Mouse (Mus musculus) adrenal gland, postnatal 25 days (tissue): ENCODE data around the gene Cx3cr1. TPM values are rescaled to one million over a fixed set of nuclear protein-coding genes. Genes with fewer than 3 reads are reported as not detected.
"Not testable (repeated sequence)": the region's sequence is repeated elsewhere in the genome, so short reads cannot be mapped to it uniquely, and the experiment has no call there.

Experiments used
- DNase-seq: peaks from one replicate; pipeline ENCODE4 v3.0.0; 2021; ENCODE audit warnings: mixed read lengths
- long read RNA-seq: library from polyadenylated mRNA; stranded (forward); transcript quantifications from one replicate; pipeline ENCODE4 v2.0.0, GENCODE M21; 2021
- total RNA-seq: library from RNA; stranded (reverse); gene quantifications from 2 replicates; pipeline ENCODE4 v1.2.3, GENCODE M21; 2021

The Cx3cr1 gene
- 4.3 and 5.9 TPM in 2 replicates for total RNA-seq
- long read RNA-seq, partial matches to known transcripts = 0 of 6 reads
- long read RNA-seq, other reads (novel, unspliced or antisense) = 5 of 6 reads

DNA sequence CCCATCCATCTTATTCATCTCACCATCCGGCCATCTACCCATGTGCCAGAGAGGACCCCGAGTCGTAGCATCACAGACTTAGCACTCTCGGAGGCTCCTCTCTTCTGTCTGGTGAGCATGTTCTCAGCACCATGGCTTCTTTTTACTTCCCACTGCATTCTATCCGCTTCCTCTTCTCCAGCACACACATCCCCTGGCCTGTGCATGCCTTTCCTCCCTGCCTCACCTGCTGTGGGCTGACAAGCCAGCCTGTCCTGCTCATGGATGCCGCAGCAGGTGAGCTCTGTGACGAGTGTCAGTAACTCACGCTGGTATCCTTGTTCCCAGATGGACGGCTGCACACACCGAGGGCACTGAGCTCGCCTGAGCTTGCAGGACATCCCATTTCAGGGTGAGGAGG lies at the start of gene Cx3cr1:
Cx3cr1 (minus strand) TSS at position 101 of the 400 bp plus-strand sequence.
- DNase-seq = no peak

DNA sequence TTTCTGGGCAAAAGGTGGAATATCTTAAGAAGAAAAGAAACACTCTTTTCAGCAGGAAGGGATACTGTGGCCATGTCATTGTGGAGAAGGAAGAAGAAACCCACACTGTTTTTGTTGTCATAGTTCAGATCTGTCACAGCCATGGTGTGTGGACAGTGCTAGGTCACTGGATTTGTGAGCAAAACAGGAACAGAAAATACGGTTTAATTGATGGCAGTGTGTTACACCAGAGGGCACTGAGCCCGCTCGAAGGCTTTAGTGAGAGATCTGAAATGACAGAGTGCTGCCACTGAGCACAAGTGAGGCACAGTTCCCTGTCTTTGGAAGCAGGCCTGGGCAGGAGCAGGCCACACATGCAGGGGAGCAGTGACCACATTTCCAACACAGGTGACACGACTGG lies 48.5 kb upstream of the Cx3cr1 start:
- no peak for DNase-seq

DNA sequence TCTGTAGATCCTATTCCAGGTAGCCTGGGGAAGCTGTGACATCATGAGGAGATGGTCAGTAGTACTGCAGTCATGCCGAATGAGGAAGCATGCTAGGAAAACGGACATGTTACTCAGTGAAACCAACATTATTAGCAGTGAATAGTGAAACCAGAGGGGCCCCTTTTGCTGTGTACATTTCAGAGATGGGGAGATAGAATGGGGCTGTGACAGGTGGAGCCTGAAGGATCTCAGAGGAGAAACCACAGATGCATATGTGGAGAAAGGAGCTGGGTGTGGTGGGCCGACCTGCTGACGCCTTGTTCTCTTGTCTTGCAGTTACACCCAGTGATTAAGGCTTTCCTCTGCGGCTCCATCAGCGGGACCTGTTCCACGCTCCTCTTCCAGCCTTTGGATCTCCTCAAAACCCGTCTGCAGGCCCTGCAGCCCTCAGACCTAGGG lies 46.5 kb upstream of the Cx3cr1 start:
- no peak for DNase-seq

DNA sequence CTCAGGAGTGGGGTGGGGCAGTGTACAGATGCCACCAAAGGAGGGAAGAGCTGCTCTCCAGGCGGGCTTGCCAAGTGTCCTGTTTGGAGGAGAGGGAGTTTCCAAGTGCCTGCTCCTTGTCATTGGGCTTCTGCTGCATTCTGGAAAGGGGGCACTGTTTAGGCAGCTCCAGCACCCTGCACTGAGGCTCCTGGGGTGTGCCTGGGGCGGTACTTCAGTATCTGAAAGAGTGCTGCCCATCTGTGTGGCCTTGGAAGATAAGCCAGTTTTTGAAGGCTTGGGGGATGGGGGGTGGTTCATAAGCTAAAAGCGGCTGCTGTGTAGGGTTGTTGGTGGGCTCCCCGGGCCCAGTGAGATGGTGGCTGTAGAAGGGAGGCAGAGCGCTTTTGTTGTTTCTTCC lies 45.9 kb upstream of the Cx3cr1 start:
- peak; percentile 18 for DNase-seq

DNA sequence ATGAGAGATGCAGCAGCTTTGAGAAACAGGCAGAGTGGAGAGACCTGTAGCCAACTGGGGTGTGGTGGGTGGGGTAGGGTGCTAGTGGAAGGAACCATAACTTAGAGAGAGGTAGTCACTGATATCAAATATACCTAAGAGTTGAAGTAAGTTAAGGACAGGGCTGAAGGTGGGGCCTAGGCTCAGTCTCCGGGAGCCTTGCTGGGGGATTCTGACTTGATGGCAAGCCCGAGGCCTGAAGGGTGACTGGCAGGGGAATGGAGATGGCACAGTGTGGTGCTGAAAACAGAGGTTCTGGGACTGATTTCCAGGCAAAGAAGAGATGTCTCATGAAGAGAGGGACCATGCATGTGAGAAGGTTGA lies 45.1 kb upstream of the Cx3cr1 start:
- DNase-seq = no peak

DNA sequence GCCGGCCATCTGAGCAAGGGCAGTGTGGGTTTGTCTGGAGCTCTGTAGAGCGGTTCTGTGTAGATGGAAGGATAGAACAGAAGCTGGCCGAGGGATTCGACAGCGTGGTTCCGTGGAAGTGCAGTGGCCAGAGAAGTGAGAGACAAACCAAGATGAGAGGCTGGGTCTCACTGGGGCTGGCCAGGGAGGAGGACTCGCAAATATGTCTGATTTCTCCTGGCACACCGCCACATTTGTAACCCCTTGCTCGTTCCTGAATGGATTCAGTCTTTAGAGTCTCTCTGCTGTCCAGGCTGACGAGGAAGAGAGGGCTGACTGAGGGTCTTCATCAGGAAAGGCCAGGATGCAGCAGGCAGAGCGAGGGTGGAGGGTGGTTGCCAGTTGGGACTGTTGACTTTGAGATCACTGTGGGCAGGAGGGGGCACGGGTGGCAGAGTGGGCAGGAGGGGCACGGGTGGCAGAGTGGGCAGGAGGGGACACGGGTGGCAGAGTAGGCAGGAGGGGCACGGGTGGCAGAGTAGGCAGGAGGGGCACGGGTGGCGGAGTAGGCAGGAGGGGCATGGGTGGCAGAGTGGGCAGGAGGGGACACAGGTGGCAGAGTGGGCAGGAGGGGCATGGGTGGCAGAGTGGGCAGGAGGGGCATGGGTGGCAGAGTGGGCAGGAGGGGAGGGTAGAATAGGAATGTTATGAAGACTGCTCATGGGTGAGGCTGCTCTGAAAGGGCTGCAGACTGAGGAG lies 44.5 kb upstream of the Cx3cr1 start:
- DNase-seq = no peak

DNA sequence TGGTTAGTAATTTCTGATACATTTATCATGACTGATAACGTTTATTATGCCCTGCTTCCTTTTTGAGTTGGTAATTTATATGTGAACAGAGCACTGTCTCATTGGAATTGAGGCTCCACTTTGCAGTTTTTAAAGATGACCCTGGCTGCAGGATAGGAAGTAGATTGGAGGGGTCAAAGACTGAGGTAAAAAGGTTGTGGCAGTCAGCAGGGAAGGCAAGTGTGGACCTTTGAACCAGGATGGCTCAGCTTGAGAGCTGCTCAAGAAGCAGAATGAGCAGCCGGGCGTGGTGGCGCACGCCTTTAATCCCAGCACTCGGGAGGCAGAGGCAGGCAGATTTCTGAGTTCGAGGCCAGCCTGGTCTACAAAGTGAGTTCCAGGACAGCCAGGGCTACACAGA lies 43.8 kb upstream of the Cx3cr1 start:
- DNase-seq = no peak

DNA sequence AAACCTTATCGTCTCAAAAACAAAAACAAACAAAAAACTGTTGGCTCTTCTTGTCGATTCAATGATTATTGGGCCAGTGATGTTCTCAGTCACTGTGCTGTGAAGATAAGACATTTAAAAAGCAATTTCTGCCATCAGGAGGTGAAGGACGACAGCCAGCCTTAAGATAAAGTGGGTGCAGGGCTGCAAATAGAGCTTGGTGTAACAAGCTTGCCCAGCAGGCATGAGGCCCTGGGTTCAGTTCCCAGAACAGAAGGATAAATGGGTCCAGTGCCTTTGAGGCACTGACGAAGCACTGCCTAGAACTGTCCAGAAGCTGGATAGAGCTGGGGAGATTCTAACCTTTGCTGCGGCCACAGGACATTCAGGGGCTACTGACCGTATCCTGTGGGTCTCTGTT lies 42.8 kb upstream of the Cx3cr1 start:
- no peak for DNase-seq

DNA sequence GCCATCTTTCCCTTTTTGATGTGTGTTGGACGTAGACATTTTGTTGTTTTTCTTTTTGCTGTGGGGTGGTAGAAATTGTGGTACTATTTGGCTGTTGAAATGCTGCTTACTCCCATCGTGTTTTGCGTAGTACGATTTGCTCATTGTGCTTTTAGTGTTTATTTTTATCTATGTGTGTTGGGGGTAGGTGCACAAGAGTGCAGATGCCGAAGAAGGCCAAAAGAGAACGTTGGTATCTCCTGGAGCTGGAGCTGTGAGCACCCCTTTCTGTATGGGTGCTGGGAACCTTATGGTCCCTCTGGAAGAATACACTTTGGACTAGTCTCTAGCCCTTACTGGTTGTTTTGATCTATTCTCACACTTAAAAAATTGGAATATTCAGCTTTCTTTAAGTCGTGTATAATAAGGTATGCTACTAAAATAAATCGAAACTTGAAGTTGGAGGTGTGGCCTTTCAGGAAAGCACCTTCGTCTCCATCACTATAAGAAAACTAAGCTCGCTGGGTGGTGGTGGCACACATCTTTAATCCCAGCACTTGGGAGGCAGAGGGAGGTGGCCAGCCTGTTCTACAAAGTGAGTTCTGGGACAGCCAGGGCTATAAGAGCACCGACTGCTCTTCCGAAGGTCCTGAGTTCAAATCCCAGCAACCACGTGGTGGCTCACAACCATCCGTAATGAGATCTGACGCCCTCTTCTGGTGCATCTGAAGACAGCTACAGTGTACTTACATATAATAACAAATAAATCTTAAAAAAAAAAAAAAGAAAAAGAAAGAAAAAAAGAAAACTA lies 41.7 kb upstream of the Cx3cr1 start:
- no peak for DNase-seq

DNA sequence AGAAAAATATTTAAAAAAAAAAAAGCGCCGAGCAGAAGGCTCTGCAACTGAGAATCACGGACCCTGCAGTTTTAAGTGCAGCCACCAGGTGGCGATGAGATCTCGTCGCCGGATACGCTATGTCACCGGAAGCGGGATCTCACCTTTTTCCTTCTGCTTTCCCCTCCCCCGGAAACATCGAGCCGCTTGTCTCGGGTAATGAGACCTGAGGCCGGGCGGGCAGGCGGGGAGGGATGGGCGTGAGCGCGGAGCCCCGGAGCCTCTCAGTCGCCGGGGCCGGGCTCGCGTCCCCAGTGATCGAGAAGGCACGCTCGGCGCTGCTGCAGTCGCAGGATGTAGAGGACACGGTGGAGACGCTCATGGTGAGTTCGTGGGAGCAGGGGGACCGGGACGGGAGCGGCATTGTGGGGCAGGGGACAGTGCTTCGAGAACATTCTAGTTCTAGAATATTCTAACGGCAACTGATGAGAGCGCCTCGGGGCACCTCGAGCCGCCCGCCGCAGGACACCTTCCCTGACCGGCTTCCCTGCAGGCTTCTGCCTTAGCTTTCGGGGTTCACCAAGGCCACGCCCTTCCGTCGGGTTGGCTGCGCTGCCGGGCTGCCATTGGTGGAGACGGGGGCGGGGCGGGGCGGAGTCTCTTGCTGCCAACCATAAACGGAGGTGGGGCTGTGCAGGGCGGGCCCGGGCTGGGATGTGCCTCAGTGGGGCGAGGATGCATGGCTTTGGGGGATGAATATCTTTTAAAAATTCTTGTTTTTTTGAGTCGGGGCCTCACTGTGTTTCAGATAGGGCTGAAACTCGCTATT lies 40.7 kb upstream of the Cx3cr1 start, which contains the start of gene Slc25a38:
Slc25a38 (plus strand) TSS at position 164 of the 808 bp plus-strand sequence.
- DNase-seq = peak; percentile 97

DNA sequence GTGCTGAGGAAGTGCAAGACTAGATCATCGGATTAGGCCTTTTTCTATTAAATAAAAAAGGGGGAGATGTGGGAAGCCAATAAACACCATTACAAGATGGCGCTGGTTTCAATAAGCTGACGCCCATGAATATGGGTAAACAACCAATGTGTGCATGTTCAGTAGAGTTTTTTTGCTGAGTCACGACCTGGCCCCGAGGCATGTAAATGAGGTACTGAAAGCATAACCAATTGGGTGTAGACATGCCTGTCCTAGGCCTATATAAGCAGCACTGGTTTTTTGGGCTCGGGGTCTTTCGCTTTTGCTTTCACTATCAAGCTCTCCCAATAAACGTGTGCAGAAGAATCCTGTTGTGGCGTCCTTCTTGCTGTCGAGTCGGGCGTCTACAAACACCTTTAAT lies 39.3 kb upstream of the Cx3cr1 start:
- not testable (repeated sequence) for DNase-seq

DNA sequence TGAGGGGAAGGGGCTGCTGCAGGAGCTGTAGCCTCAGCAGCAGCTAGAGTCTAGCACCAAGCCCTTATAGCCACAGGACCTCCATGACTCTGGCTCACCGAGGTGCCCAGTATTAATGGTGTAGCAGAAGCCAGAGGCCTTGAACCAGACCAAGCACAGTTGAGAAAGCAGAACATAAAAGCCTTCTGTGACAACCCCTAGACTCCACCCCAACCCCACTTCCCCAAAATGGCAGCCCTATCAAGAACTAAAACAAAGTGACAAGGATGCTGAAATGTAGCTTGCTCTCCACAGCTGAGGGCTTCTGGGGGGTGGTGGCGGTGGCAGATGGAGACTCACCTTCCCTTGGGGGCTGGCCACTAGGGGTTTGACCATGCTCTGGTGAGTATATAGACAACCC lies 31.5 kb upstream of the Cx3cr1 start:
- no peak for DNase-seq

DNA sequence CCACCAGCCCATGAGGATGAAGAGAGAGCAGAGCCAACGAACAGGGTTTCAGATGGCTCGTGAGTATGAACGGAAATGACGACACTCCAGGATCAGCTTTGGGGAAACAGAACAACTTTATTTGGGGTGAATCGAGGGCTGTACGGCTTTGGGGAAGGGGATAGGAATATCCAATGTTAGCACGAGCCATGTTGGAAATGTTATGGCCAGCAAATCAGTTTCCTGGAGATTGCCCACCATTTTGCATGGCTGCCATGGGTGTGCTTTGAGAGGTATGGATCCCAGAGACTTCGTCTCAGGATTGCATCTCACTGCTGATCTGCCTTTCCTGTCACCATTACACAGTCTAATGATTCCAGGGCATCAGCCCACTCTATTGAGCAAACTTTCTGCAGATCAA lies 29.6 kb upstream of the Cx3cr1 start:
- no peak for DNase-seq

DNA sequence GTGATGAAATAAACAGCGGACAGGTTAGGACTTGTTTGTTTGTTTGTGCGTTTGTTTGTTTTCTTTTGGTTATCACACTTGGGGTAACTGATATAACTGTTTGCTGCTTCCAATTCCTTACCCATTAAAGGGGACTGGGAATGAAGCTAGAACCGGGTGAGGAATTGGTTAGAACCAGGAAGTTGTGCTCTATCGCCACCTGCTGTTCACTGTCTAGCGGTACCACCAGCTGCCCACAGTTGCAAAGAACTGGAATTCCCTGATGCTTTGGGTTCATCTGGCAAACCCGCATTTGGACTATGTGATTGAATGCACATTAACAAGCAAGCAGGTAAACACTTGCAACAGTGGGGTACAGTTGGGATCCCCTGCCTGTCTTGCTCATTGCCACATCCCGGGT lies 29.0 kb upstream of the Cx3cr1 start:
- peak; percentile 62 for DNase-seq

DNA sequence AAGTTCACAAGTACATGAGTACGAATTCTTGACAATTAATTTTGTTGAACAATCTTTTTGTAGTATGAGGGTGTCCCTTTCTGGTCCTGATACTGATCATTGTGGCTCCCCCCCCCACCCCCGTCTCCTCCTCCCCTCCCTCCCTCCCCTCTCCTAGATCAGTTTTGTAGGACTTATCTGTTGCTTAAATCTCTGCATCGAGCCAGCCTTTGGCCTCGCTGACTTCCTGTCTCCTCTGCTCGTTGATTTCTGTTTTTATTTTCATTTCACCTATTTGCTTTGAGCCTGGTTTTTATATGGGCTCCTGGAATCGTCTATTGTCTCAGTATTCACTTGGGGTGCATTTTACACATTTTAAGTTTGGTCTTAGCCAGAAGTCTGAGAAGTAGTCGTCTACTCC lies 26.2 kb upstream of the Cx3cr1 start:
- no peak for DNase-seq

DNA sequence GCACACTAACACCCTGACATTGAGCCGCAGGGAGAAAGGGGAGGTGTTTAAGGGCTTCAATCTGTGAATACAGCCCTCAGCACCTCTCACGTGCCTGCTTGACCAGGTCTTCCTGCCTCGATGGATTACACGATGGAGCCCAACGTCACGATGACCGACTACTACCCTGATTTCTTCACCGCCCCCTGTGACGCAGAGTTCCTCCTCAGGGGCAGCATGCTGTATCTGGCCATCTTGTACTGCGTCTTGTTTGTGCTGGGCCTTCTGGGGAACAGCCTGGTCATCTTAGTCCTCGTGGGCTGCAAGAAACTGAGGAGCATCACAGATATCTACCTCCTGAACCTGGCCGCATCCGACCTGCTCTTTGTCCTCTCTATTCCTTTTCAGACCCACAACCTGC lies 24.0 kb upstream of the Cx3cr1 start:
- no peak for DNase-seq

DNA sequence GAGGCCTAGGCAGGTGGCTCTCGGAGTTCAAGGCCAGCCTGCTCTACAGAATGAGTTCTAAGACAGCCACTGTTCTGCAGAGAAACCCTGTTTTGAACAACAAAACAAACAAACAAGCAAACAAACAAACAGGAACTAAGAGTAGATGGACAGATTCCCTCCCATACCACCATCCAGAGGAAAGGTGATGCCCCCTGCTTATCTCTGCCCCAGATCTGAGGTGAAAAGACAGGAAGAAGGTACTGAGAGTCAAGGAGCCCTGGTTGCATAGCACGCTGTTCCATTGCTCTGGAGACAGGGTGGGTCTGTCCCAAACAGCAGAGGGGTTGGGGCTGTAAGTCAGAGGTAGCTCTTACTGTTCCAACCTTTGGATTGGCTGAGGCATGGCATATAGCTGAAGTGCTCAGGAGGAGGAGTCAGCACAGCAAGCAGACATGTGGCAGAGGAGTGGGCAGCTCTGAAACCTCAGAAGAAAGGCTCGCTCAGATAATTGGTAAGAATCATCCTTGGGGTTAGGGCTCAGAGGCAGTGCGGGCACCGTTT lies 22.1 kb upstream of the Cx3cr1 start, which contains the start of gene Ccr8:
Ccr8 (plus strand) TSS at position 419 of the 543 bp plus-strand sequence.
- no peak for DNase-seq

DNA sequence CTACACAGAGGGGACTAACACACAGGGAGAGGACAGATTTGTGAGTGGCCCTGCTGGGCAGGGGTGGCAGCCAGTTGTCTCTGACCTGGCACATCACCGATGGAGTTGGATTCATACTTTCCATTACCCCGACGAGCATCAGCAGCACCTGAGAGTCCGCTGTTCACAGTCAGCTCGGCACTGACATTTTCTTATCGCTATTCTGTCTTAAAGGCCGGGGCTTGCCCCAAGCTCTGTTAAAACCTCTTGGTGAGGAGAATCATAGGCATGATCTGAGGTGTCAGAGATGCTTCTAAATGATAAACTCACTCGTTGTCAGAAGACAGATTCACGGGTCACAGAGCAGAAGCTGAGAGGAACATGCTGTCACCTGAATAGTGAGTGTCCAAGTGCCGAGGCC lies 21.4 kb upstream of the Cx3cr1 start:
- DNase-seq = no peak

DNA sequence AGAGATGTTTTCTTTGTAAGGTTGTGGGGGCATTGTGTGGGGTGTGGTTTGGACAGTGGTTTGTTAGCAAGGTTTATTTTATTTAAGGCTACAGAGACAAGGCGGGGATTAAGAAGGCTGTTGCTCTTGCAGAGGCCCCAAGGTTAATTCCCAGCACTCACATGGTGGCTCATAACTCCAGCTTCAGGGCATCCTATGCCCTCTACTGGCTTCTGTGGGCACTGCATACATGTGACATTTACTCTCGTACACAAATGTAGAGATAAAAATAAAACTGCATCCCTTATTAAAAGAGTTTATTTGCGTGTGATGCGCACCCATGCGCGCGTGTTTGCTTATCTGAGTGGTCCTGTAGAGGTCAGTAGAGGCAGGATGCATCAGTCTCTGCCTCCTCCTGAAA lies 19.4 kb upstream of the Cx3cr1 start:
- DNase-seq = no peak

DNA sequence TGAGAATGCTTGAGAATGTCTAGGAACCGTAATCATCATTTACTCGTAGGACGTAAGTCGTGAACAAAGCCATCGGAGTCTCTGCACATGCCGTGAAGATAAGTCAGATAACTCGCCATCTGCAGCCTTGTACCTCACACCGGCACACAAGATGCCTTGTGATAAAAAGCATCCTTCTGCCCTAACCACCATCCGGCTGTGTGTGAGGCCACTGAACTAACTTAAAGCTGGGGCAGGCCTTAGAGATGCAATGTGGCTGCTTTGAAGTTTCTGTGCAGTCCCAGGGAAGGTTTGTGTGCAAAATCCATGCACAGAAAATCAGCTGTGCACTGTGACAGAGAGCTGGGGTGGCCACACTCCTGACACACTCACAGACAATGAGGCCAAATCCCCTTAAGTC lies 14.7 kb upstream of the Cx3cr1 start:
- DNase-seq = no peak

DNA sequence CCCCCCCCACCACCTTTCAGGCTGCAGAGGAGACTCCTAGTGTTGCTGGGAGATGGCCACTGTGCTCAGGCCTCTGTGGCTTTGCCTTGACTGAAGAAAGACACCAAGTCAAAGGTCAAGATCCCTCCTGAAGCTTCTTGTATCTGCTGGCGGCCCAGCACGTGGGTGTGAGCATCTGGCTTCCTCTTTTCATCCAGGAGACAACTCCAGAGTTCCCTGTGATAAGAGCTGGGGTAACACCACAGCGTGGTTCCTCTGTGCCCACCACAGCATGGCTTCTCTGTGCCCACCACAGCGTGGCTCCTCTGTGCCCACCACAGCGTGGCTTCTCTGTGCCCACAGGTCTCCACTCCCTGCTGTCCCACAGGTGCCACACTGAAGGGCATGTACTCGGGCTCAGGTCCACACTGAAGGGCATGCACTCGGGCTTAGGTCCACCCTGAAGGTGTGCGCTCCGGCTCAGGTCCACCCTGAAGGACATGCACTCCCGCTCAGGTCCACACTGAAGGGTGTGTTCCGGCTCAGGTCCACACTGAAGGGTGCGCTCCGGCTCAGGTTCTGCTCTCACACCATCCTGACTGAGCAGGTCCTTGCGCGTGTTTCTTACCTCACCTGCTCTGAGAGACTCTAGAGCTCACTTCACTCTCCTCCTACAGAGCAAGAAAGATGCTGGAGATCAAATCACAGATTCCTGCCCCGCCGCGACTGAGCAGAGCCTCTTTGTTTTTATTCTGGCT lies 13.6 kb upstream of the Cx3cr1 start:
- no peak for DNase-seq

DNA sequence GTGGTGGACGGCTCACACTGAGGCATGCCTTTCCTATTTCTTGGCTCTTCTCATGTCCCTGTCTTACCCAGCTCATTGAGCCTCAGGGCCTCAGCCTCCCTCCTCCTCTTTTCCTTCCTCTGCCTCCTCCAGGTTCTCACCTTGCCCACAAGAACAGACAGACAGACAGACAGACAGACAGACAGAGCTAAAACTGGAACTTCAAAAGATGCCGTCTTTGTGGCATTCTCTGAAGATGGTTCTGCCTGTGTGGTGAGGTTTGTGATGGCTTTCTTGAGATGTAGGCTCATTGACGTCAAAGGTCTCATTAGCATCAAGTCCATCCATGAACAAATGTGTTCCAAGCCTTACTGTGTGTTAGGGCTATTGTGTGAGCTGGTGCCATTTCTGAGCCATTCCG lies 13.0 kb upstream of the Cx3cr1 start:
- DNase-seq = no peak
